Mouse (Mus musculus) heart, embryonic 13.5 days (tissue): ENCODE results near the gene Bank1. TPM values are rescaled to one million over a fixed set of nuclear protein-coding genes. Genes with fewer than 3 reads are reported as not detected.

Source experiments
- ATAC-seq: fragments of 200-750 bp; cut with Nextera tagmentation; 2 replicates; pipeline ENCODE4 v1.8.0; 2017; ENCODE audit warnings: moderate TSS enrichment; ENCODE audit not compliant: insufficient number of reproducible peaks, low FRiP score, low TSS enrichment; ENCODE audit errors: extremely low read depth
- H3K27ac ChIP-seq: fragments of 300-500 bp; sonication (generic); replicated peaks from 2 replicates; pipeline ENCODE4 v1.5.1; 2015; ENCODE audit warnings: moderate library complexity, mild to moderate bottlenecking, inconsistent platforms
- H3K27me3 ChIP-seq: fragments of 300-500 bp; sonication (generic); replicated peaks from 2 replicates; pipeline ENCODE4 v1.6.1; 2015; ENCODE audit warnings: mild to moderate bottlenecking, inconsistent platforms
- H3K36me3 ChIP-seq: fragments of 300-500 bp; sonication (generic); 2 replicates; pipeline ENCODE4 v1.6.1; 2015; ENCODE audit warnings: mild to moderate bottlenecking, inconsistent platforms
- H3K4me1 ChIP-seq: fragments of 300-500 bp; sonication (generic); 2 replicates; pipeline ENCODE4 v1.6.1; 2015; ENCODE audit warnings: inconsistent platforms
- H3K4me2 ChIP-seq: fragments of 300-500 bp; sonication (generic); 2 replicates; pipeline ENCODE4 v1.6.1; 2015; ENCODE audit warnings: inconsistent platforms, mild to moderate bottlenecking, moderate library complexity
- H3K4me3 ChIP-seq: fragments of 300-500 bp; sonication (generic); 2 replicates; pipeline ENCODE4 v1.5.1; 2015; ENCODE audit warnings: moderate library complexity, mild to moderate bottlenecking, inconsistent platforms
- H3K9ac ChIP-seq: fragments of 300-500 bp; sonication (generic); 2 replicates; pipeline ENCODE4 v1.6.1; 2015; ENCODE audit warnings: inconsistent platforms, mild to moderate bottlenecking, moderate library complexity
- H3K9me3 ChIP-seq: fragments of 300-500 bp; sonication (generic); 2 replicates; pipeline ENCODE4 v1.6.1; 2016; ENCODE audit warnings: inconsistent platforms
- WGBS: fragments of 180-500 bp; shearing (Covaris S2); methylation state at CpG from one replicate; pipeline ENCODE4 v1.1.7; 2015; ENCODE audit warnings: mixed read lengths; 5-methylcytosine and 5-hydroxymethylcytosine counted together
- polyA plus RNA-seq: library from polyadenylated mRNA; unstranded; fragments of >200 nt; fragmentation: Nextera tagmentation; extraction: Ambion mirVana; gene quantifications from 2 replicates; pipeline ENCODE4 v1.2.1, GENCODE M21; 2015

The Bank1 gene
- polyA plus RNA-seq, 1 experiment from 2014 or later, result 0.47 TPM

DNA sequence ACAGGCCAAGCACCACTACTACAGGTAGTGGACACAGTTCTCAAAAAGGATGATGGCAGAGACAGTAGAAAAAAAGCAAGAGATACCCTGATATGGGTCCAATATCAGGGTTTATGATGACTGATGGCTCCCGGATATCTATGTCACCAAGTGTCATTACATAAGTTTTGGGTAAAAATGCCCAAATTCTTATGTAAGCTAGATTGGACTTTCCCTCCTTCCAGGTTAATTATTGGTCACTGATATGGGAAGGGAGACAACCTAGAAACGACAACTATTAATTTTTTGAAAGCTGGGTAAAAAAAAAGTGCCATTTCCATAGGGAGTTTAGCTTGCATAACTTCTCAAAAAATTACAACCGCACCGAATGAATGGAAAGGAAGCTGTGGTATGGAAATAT, 277.8 kb downstream of the Bank1 start:
- Histone ChIP-seq H3K36me3 (no peaks in the 10 kb centered on the region), H3K9ac (no peak overlapping the region)
- no peak for ATAC-seq

DNA sequence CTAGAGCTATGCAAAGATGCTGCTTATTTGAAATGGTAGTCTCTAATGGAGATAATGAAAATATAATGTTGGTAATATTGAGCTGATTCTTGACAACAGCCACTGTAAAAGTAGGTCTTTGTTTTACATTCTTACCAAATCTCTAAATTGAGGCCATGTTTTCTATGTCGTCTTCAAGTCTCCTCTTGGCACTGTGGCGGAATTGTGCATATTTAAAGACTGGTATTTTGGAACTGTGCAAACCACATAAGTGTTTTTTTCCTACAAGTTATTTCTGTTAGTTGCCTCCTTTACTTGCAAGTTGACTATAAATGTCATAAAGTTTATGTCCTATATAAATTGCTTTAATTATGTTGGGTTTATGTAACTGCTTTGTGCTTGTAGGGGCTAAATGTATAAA, 280.5 kb downstream of the Bank1 start:
- Histone ChIP-seq H3K9me3 (peaks cover 7% of the 10 kb centered on the region; the same call in 1 of the 2 replicates), H3K36me3 (no peaks in the 10 kb centered on the region), H3K27me3 (no peaks in the 10 kb centered on the region), H3K27ac (no peak overlapping the region), H3K9ac (no peak overlapping the region), H3K4me1 (no peaks in the 10 kb centered on the region), H3K4me2 (no peak overlapping the region), H3K4me3 (no peak overlapping the region)
- 75% methylated on average over 2 of the region's 2 CpGs for WGBS
- no peak for ATAC-seq

More for the DNA sequence above, 277.8 kb downstream of the Bank1 start:
- no peaks in the 10 kb centered on the region for H3K4me1 ChIP-seq
- peaks cover 7% of the 10 kb centered on the region; the same call in 1 of the 2 replicates for H3K9me3 ChIP-seq
- H3K4me3 ChIP-seq, result no peak overlapping the region
- H3K27ac ChIP-seq, result no peak overlapping the region
- no peaks in the 10 kb centered on the region for H3K27me3 ChIP-seq
- 76% methylated on average over 4 of the region's 4 CpGs for WGBS
- H3K4me2 ChIP-seq, result no peak overlapping the region

DNA sequence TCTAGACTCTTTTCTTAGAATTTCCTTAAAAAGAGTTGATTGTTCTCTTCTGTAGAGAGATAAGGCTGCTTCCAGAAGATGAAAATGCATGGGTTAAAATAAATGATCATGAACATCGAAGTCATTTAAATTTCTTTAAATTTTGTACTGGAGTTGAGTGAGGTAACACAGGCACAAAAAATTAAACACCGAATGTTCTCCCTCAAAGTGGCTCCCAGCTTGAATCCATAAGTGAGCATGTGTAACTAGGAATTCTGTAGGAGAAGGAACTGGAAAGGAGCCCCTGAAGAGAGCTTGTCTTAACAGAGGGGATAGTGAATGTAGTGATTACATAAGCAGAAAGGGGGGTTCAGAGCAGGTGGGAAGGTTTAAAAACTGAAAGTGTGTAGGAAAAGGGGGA, 285.8 kb downstream of the Bank1 start:
- Histone ChIP-seq H3K4me2 (no peak overlapping the region), H3K4me1 (peaks cover 6% of the 10 kb centered on the region; the same call in 1 of the 2 replicates), H3K36me3 (no peaks in the 10 kb centered on the region), H3K27me3 (no peaks in the 10 kb centered on the region), H3K27ac (no peak overlapping the region), H3K4me3 (no peak overlapping the region), H3K9ac (no peak overlapping the region), H3K9me3 (peaks cover 7% of the 10 kb centered on the region; the same call in 1 of the 2 replicates)
- 70% methylated on average over 2 of the region's 2 CpGs for WGBS
- ATAC-seq, result no peak

DNA sequence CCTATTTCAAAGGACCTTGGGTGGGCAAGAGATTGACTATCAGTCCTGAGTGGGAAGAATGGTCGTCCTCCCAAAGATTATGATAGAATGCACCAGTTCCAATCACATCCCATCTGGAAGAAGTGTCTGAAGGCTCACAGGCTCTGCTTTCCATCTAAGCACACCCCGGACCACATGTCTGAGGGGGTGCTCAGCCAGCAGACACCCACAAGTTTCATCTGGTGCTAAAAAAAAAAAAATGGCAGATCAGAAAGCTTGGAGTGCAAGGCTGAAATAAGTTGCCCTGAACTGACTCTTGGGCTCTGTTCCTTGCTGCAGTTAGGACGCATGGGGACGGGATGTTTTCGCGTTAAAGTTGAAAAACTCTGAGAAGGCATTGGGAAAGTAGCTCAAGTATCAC, 286.4 kb downstream of the Bank1 start:
- no peak overlapping the region for H3K9ac ChIP-seq
- no peaks in the 10 kb centered on the region for H3K27me3 ChIP-seq
- H3K36me3 ChIP-seq, result no peaks in the 10 kb centered on the region
- 73% methylated on average over 6 of the region's 6 CpGs for WGBS
- H3K27ac ChIP-seq, result no peak overlapping the region
- peaks cover 7% of the 10 kb centered on the region; the same call in 1 of the 2 replicates for H3K9me3 ChIP-seq
- ATAC-seq, result no peak
- no peak overlapping the region for H3K4me2 ChIP-seq
- H3K4me3 ChIP-seq, result no peak overlapping the region
- peaks cover 6% of the 10 kb centered on the region; the same call in 1 of the 2 replicates for H3K4me1 ChIP-seq

DNA sequence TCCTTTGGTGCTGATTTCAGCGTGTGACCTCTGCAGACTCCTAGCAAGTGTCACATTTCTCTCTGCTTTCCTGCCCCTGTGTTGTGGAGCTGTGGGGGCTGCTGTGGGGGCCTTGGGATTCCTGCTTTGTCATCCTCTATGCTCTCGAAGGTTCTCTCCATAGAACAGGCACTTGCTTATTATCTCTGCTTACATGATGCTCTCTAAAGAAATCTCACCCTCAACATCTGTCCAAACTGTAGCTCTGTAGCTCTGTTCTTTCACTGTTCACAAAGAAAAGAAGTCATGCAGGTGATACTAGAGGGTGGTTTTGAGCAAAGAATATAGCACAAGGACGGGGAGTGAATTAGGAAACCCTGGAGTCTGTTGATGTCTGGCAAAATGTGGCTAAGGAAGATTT, 288.6 kb downstream of the Bank1 start:
- Histone ChIP-seq H3K4me1 (peaks cover 6% of the 10 kb centered on the region; the same call in 1 of the 2 replicates), H3K27me3 (no peaks in the 10 kb centered on the region), H3K9ac (no peak overlapping the region), H3K4me3 (no peak overlapping the region), H3K9me3 (no peaks in the 10 kb centered on the region), H3K4me2 (no peak overlapping the region), H3K27ac (no peak overlapping the region), H3K36me3 (no peaks in the 10 kb centered on the region)
- no peak for ATAC-seq
- 34% methylated on average over 3 of the region's 3 CpGs for whole genome bisulfite sequencing

DNA sequence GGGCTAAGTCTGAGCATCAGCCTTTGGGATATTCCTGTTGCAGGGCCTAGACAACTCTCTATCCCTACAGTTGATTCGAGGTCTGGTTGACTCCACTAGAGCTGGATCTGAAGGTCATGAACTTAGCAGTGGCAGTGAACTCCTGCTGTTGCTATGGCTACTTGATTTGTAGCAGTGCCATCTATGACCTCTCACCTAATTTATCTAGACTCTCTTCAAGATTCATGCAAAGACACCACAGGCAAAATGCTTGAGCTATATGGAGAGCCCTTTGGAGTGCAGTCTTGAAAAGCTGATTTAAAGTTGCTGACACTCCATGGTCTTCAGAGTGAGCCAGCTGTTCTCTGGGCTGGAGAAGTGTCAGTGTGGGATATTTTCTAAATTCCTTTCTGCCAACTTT, 290.1 kb downstream of the Bank1 start:
- 31% methylated on average over 1 of the region's 1 CpGs for WGBS
- H3K36me3 ChIP-seq, result no peaks in the 10 kb centered on the region
- ATAC-seq, result no peak

DNA sequence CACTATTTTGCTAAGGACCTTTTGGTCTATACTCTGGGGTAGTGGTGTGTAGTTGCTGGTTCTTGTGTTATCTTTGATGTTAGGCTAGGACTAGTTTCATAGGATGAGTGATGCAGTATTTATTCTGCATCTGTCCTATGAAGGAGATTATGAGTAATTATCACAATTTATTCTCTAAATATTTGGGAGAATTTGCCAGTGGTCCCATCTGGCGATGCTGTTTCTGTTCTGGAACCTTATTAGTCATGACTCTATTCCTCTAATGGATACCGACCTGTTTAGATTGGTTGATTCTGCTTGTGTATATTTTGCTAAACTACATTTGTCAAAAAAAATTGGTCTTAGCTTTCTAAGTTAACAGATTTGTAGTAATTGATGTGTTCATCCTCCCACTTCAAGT, 301.0 kb downstream of the Bank1 start:
- H3K4me2 ChIP-seq, result no peak overlapping the region
- no peak overlapping the region for H3K4me3 ChIP-seq
- H3K36me3 ChIP-seq, result no peaks in the 10 kb centered on the region
- no peak overlapping the region for H3K9ac ChIP-seq
- no peak for ATAC-seq
- no peaks in the 10 kb centered on the region for H3K4me1 ChIP-seq
- 76% methylated on average over 2 of the region's 2 CpGs for WGBS
- H3K27me3 ChIP-seq, result no peaks in the 10 kb centered on the region
- H3K9me3 ChIP-seq, result no peaks in the 10 kb centered on the region
- H3K27ac ChIP-seq, result no peak overlapping the region

More for the DNA sequence above, 290.1 kb downstream of the Bank1 start:
- no peaks in the 10 kb centered on the region for H3K9me3 ChIP-seq
- H3K9ac ChIP-seq, result no peak overlapping the region
- H3K4me2 ChIP-seq, result no peak overlapping the region
- no peaks in the 10 kb centered on the region for H3K27me3 ChIP-seq
- no peak overlapping the region for H3K27ac ChIP-seq
- H3K4me1 ChIP-seq, result peaks cover 6% of the 10 kb centered on the region; the same call in 1 of the 2 replicates
- no peak overlapping the region for H3K4me3 ChIP-seq

DNA sequence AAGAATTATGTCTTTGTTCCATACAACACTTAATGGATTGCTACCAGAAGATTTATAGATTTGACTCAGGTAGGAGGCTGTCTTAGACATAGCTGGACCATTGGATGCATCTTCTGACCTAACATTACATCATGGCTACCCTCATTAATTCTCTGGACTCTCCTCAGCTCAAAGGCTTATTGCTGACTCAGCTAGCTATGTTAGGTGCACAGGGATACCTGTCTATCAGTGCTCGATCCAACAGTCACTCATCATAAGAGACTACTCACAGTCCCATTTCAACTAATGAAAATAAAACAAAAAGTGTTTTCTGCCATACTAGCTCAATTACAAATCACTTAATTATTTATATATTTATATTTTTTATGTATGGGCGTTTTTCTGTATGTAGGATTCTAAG, 308.3 kb downstream of the Bank1 start:
- H3K4me3 ChIP-seq, result no peak overlapping the region

DNA sequence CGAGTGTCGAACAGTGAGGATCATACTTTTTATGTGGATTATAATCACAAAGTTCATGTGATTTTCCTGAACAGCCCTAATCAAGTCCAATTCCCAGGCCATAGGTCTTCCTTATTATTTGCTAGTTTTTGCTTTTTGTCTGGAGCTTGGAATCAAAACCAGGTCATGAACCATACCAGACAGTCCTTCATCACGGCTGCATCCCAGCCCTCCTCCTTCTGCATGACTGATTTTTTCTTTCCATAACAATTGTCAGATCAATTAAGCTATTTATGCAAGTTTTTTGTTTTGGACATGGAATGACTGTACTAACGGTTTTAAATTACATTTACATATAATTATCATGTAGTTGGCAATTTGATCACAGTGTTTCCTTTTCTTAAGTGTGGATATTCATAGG, 315.2 kb downstream of the Bank1 start:
- no peak for ATAC-seq
- Histone ChIP-seq H3K9ac (no peak overlapping the region), H3K9me3 (no peaks in the 10 kb centered on the region), H3K4me1 (peaks cover 32% of the 10 kb centered on the region), H3K36me3 (no peaks in the 10 kb centered on the region), H3K27me3 (no peaks in the 10 kb centered on the region), H3K27ac (no peak overlapping the region), H3K4me3 (no peak overlapping the region), H3K4me2 (no peak overlapping the region)
- WGBS, result 84% methylated on average over 4 of the region's 4 CpGs

More for the DNA sequence above, 308.3 kb downstream of the Bank1 start:
- Histone ChIP-seq H3K9ac (no peak overlapping the region), H3K27me3 (no peaks in the 10 kb centered on the region), H3K36me3 (no peaks in the 10 kb centered on the region), H3K4me1 (0 out of 2 replicates have a peak, but pooled peaks cover 5% of the 10 kb centered on the region), H3K4me2 (no peak overlapping the region), H3K9me3 (no peaks in the 10 kb centered on the region), H3K27ac (no peak overlapping the region)
- 67% methylated on average over 2 of the region's 2 CpGs for WGBS
- ATAC-seq, result no peak

DNA sequence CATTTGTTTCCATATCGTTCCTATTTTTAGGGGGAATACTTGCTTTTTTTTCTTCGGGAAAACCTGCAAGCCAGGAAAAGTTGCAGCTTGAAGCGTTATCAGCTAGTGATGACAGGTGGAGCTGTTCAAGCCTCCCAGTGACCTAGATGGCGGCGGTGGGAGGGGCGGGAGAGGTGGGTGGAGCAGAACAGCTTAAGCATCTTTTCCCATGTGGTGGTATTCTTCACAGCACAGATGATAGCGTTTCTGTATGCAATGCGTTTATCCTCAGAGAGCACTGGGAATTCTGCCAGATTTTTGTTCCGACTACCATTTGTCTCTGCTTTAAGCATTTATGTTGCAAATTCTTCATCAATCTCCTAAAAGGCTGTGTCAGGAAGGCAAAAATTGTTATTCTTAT, 318.0 kb downstream of the Bank1 start:
- Histone ChIP-seq H3K27ac (peak overlapping the region; percentile 91), H3K9ac (peak overlapping the region; percentile 42; the same call in 1 of the 2 replicates), H3K9me3 (no peaks in the 10 kb centered on the region), H3K4me2 (peak overlapping the region; percentile 68), H3K27me3 (no peaks in the 10 kb centered on the region), H3K4me1 (peaks cover 30% of the 10 kb centered on the region), H3K36me3 (no peaks in the 10 kb centered on the region), H3K4me3 (peak overlapping the region; percentile 37)
- peak; percentile 49; the same call in 1 of the 2 replicates for ATAC-seq
- 5% methylated on average over 9 of the region's 9 CpGs for WGBS

DNA sequence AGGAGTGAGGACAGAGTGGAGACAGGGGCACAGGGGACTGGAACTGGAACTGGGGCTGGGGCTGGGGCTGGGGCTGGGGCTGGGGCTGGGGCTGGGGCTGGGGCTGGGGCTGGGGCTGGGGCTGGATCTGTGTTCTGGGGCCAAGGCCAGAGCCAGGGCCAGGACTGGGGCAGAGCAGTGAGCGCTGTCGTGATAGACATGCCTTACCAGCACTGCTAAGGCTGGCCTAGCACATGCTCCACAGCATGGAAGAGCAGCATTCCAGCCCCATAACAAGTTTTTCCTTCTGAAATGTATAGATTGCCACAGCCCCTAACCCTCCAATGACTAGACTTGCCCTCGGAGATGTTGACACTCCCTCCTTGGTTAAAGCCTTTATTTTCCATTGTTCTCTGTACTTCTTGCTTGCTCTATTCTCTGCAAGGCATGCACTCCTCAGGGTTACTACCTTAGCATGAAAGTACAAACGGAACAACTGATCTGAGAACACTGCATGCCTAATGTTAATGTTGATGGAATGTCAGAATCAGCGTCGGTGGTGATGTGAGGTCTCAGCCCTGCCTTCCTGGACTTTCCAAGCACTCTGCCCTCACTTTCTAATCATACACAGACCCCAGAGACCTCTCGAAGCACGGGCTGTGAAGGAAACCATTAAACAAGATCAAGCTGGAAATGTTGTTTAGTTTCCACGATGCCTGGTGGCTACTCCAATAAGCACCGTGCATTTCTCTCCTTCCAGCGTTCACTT, 318.6 kb downstream of the Bank1 start:
- peak; percentile 54 for ATAC-seq
- Histone ChIP-seq H3K27me3 (no peaks in the 10 kb centered on the region), H3K9ac (peak overlapping the region; percentile 42; the same call in 1 of the 2 replicates), H3K36me3 (no peaks in the 10 kb centered on the region), H3K9me3 (no peaks in the 10 kb centered on the region), H3K27ac (peak overlapping the region; percentile 91), H3K4me1 (peaks cover 30% of the 10 kb centered on the region), H3K4me2 (peak overlapping the region; percentile 68), H3K4me3 (peak overlapping the region; percentile 37)
- 11% methylated on average over 11 of the region's 11 CpGs for WGBS
